Mouse (Mus musculus): ENCODE measurements at regions not wholly inside any gene's neighbourhood (a gene's known extent, or its start where the extent isn't known, plus 50 kb on each side); places are given as distances from the start of the nearest gene placed in this dataset.

DNA sequence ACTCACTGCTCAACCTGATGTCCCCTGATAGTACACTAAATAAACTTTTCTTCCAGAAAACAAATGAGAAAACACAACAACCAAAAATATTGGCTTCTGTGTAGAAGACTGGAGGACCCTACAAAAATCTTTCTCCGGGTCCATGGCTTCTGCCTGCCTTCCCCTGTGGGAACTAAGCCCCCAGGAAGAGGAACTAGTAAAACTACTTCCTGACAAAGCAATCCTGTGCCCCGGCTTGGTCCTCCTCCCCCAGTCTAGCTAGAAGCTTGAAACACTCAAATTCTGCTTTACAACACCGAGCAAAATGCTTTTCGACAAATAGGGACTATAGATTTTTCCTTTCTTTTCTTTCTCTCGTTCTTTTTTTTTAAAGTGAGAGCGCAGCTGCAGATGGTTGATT, 51.3 kb upstream of the Mki67 start:
- no peak for ATAC-seq (replicated peaks; ENCODE audit: low FRiP score, poor library complexity, severe bottlenecking)

DNA sequence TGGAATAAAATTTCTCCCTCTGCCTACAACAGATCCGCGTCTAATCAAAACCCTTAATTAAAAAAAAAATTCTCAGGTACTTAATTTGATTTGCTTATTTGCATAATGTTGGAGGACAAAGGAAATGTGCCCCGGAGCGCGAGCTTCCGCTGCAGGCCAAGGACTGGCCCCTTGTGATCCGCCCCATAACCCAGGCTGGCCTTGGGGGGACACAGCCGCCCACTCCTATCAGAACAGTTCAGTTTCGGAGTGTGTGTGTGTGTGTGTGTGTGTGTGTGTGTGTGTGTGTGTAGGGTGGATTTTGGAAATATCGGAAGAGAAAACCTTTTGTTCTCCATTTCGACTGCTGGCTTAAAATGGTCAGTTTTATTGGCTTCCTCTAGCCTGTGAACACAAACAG, 51.9 kb upstream of the Mki67 start:
- ATAC-seq (replicated peaks; ENCODE audit: low FRiP score, poor library complexity, severe bottlenecking), result no peak

DNA sequence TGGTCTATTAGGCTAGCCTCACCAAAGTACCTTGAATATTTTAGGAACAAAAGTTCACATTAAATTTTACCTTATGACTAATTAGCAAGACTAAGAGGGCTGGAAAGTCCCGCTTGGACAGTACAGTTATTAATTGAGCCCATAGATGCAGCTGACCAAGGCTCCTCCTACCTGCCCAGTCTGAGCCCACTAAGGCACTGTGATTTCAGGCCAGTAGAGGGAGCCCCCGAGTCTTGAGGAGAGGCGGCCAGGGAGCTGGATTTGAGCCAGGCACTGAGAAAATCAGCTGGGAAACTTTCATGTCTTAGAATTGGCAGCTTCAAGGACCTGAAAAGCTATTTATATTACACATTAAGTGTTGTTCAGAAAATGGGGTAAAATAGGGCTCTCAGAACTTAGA, 52.4 kb upstream of the Mki67 start:
- peak; percentile 85 for ATAC-seq (replicated peaks; ENCODE audit: low FRiP score, poor library complexity, severe bottlenecking)

DNA sequence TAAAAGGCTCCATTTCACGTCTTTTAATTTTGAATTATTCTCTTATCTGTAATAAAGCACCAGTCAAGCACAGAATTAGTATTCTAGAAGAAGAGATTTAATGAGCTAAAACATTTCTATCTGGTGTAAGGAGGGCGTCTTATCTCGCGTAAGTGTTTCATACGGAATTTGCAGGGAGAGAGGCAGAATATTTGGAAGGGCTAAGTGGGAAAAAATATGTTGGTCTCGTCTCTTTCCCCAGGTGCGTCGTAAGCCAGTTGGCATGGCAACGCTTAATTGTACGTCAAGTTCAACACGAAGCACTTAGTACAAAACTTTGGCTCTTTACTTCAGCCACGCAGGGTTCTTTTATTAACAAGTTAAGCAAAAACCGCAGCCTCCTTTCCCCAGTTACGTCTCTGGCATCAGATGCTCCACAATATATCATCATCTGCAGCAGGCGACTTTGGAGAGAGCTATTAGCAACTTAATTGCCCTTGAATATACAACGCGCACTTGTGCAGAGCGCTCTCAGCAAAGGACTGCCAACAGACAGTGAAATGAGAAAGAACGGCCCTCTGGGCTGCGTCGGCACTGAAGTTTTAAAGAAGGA, 53.0 kb upstream of the Mki67 start:
- no peak for ATAC-seq (replicated peaks; ENCODE audit: low FRiP score, poor library complexity, severe bottlenecking)

DNA sequence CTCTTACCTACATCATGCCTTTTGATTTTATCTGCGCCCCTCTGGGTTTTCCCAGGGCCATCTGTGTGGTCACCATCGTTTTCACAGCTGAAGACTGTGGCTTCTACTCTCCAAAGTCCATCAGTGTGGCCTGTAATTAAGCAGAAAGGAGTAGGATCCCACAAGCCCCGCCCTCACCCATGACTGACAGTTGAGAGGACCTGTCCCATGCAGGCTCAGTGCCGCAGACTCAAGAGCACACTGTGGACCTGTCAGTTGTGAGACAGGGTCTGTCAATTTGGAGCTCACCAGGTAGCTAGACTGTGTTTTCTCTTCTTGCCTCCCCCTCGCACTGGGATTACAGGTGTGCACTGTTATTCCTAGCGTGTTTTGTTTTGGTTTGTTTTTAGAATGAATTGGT, 53.9 kb upstream of the Mki67 start:
- ATAC-seq (replicated peaks; ENCODE audit: low FRiP score, poor library complexity, severe bottlenecking), result no peak

DNA sequence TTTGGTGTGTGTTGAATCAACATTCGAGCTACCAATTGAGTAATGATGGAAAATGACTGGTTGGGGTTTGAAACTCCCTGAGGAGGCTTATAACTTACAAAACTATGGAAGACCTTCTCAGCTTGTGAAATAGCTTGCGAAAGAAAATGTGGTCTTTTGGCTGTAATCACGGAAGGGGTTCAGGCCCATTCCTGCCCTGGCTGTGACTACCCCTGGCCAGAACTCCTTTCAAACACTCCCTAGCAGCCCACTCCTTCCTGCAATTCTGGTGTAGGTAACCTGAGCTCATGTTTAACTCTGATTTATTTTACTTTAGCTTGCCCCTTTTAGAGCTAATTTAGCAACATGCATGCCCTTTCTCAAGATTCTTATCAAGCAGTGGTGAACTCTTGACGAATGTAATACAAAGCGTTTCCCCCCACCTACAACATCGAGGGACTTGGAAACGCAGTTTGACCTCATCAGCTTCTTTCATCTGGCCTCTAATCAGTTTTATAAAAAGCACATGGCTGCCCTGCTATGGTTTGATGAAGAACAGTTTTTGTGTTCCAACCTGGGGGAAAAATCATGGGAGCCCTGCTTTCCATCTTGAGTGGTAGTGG, 59.8 kb upstream of the Mki67 start:
- no peak for ATAC-seq (replicated peaks; ENCODE audit: low FRiP score, poor library complexity, severe bottlenecking)

DNA sequence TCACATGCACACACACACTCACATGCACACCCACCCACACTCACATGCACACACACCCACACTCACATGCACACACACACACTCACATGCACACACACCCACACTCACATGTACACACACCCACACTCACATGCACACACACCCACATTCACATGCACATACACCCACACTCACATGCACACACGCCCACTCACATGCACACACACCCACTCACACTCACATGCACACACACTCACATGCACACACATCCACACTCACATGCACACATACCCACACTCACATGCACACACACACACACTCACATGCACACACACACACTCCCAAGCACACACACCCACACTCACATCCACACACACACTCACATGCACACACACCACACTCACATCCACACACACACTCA, 74.0 kb upstream of the Mki67 start:
- no peak for ATAC-seq (replicated peaks; ENCODE audit: low FRiP score, poor library complexity, severe bottlenecking)

DNA sequence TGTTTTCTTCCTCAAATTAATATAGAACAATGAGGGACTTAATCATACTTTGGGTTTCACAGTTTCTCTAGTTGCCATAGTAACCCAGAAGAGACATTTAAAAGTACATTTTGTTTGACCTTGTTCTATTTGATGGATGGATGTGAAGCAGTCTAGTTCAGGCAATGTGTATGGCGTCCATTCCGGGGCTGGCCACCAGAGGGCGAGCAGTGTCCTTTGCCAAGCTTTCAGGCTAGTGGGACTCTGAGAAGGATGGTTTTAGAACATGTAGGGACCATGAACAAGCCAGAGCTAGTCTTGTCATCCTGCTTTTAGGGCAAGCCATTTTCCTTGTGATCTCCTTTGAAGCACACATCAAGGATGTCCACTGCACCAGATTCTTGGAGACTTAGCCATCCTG, 74.8 kb upstream of the Mki67 start:
- ATAC-seq (replicated peaks; ENCODE audit: low FRiP score, poor library complexity, severe bottlenecking), result peak; percentile 70

DNA sequence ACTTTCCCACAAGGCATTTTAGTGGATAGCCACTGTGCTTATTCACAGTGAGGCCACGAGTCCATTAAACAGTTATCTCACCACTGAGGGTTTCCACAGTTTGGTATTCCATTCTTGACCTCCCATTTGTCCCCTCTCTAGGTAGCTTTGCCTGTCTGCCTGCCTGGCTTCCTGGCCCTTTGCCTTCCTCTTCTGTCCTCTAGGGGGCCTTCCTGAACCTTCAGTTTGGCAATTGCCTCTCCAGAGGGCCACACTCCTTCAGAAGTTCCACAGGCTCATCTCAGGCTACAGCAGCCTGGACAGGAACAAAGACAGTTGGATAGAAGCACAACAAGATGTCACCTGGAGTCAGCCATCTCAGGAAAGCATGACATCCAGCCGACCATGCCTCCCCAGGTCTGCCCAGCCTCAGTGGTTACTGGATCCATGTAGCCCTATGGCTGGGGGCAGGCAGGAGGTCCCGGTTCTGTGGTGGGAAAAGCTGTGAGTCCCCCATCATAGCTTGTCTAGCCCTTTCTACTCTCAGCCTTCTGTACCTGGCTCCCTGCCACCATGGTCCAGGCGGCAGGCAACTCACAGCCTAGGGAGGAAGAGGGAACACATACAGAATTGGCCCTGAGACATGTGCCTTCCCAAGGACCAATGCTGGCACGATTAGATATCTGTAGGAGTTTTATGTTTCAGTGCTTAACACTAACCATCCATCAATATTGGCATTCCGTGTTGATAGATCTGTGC, 76.0 kb upstream of the Mki67 start:
- ATAC-seq (replicated peaks; ENCODE audit: low FRiP score, poor library complexity, severe bottlenecking), result peak; percentile 24; the same call in 1 of the 2 replicates

DNA sequence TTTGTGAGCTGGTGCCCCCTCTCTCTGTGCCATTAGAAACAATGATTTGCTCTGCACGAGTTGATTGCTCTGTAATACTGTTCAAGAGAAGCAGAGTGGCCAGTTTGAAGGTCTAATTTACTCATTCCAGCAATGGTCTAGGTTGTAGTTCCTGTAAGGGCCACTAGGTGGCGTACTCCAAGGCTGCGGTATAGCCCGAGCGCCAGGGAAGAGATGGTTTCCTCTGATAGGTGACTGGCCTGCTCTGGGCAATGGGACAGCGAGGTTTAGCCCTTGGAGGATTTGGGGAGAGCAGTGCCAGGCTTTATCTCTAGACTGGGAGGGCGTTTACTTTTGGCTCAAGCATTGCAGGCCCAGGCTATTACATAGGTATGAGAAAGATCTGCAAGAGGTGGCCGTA, 76.8 kb upstream of the Mki67 start:
- ATAC-seq (replicated peaks; ENCODE audit: low FRiP score, poor library complexity, severe bottlenecking), result peak; percentile 80

DNA sequence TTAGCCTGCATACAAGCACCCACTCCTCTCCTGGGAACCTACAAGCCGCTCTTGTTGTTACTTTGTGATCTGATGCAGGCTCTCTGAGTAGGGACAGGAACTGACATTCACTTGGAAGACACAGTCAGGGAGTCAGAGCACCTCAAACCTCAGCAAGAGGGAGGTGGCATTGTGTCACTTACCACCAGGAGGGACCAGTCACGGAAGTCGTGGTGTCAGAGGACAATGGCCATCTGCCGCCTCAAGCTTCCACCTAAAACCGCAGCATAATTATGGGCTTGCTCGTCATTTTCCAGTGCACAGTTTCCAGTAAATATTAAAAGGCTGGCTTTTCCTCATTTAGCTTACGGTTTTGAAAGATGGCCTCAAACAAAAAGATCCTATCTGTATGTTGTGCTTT, 78.1 kb upstream of the Mki67 start:
- no peak for ATAC-seq (replicated peaks; ENCODE audit: low FRiP score, poor library complexity, severe bottlenecking)

DNA sequence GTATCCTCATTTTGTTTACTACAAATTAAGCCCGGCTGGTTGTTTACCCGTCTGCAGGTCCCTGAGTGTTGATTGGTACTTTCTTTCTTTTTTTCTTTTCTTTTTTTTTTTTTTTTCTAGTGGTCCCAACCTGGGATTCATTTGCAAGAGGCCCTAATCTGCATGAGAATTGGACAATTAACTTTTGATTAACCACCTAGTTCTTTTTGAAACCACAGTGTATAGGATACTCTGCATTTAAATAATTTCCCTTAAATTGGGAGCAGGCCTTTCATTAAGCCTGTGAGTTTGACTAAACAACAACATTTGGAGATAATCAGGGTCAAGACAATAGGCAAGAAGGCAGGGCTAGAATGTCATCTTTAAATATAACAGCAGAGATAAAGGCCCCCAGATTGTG, 78.5 kb upstream of the Mki67 start:
- no peak for ATAC-seq (replicated peaks; ENCODE audit: low FRiP score, poor library complexity, severe bottlenecking)

DNA sequence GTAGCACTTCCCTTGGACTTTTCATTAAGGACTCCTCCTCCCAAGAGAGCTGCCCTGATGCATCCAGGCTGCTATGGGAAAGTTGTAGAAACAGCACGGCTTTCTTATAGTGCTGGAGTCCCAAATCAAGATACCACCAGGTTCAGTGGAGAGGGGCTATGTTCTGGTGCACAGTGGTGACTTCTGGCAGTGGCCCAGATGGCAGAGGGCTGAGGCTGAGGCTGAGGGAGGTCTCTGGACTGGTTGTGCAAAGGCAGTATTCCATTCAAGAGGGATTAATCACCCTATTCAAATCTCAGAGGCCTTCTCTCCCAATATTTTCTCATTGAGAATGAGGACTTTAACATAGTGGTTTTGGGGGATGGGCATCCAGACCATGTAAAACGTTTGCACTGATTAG, 82.3 kb upstream of the Mki67 start:
- no peak for ATAC-seq (replicated peaks; ENCODE audit: low FRiP score, poor library complexity, severe bottlenecking)

DNA sequence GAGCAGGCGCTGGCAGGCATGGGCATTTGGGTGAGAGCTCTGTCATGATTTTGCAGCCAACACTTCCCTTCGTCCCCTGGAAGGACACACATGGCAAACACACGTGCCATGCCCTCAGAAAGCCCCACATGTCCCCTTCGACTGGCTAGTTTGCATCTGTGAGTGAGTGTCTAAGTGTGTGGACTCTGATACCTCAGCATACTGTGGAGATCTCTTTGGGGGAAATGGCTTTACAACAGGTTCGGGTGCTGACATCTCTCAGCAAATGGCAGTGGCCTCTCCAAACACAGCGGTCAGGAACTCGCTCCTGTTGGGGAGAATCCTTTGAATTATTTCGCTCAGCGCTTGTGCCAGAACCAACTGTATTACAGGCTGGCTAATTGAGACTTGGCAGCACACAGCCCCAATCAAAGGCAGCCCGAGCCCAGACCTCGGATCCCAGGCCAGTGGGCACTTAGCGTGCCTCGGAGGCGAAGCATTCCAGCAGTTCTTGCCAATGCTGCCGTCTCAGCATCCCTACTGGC, 86.5 kb upstream of the Mki67 start:
- ATAC-seq (replicated peaks; ENCODE audit: low FRiP score, poor library complexity, severe bottlenecking), result no peak

DNA sequence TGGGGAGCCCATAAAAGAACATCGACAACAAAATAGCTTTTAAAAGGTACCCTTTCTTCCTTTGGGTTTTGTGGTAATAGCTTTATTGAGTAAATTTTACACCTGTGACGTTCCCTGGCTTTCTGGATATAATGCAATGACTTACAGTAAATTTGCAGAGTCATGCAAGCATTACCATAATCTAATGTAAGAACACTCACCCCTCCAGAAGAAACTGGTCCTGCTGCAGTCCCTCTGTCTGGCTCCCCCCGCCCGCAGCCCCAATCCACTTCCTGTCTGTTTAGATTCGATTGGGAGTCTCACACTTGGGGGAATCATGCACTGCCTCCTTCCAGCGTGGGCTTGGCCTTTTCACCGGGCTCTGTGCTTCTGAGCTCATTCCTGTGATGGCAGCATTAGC, 88.6 kb upstream of the Mki67 start:
- peak; percentile 56 for ATAC-seq (replicated peaks; ENCODE audit: low FRiP score, poor library complexity, severe bottlenecking)

DNA sequence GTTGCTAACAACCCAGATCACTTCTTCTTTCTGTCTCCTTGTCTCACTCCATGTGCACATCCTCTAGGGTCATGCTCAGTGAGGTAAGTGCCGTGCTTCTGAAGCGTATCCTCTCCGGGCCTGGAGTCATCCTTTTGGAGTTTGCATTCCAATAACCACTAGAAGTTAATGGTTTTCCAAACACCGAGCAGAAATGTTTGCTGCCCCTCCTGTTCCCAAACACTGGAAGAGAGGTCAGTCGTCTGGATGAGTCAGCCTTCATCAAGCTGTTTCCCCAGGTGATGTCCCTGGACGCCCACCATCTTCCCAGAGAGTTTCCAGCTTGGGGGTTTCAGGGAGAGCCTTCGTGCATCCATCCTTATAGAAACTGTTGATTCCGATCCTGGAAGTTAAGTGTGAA, 90.0 kb upstream of the Mki67 start:
- ATAC-seq (replicated peaks; ENCODE audit: low FRiP score, poor library complexity, severe bottlenecking), result no peak

DNA sequence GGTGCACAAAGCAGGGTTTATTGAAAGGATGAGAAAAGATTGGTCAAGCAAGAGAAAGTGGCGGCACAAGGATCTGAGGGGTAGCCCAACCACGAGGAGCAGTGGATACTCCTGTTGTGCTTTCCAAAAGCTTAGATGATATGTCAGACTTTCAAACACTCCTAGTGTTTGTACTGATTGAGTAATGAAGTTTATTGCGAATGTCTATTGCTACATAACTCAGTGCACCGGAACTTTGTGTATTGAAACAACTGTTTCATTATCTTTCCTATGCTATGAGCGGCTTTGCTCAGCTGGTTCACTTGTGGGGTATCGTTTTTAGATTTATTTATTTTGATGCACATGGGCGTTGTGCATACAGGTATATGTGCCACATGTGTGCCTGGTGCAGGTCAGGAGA, 90.5 kb upstream of the Mki67 start:
- no peak for ATAC-seq (replicated peaks; ENCODE audit: low FRiP score, poor library complexity, severe bottlenecking)

DNA sequence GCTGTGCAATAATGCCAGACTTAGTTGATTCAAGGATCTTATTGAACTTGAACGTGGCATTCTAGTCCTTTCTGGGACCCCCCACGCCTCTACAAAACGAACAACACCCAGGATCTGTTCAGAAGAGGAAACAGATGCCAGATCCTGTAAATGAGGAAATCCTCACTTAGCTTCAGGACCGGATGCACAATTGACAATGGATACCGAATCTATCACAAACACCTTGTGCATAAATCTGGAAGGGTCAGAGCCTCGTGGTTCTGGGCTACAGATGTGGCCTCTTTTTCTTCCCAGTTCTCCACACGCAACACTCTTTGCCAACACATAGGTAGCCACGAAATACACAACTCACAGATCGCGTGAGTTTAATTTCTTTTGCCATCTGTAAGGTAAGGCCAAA, 93.0 kb upstream of the Mki67 start:
- ATAC-seq (replicated peaks; ENCODE audit: low FRiP score, poor library complexity, severe bottlenecking), result no peak

DNA sequence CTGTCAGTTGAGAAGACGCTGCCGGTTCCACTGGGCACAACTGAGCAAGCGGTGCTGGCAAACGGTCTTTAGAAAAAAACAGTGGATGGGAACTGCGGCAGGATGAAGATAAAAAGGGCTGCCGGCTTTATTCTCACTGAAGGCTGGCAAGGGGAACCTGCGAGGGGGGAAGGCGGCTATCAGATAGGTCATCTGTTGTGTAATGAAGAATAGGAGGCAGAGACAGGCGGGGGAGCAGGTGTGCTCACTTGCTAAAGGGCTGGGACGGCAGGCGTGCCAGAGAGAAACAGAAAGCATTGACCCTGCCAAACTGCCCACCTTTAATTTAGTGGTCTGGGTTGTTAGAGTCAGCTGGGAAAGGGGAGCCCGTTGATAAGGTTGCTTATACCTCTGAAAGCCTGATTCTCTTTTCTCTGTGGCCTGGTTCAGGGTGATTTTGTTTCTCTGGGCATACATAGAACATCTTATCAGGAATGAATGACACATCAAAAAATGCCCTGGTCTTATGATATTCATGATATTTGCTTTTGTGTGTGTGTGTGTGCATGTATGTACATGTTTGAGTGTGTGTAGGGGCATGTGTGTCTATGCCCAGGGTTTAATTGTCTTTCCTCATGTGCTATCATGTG, 93.7 kb upstream of the Mki67 start:
- ATAC-seq (replicated peaks; ENCODE audit: low FRiP score, poor library complexity, severe bottlenecking), result peak; percentile 33

DNA sequence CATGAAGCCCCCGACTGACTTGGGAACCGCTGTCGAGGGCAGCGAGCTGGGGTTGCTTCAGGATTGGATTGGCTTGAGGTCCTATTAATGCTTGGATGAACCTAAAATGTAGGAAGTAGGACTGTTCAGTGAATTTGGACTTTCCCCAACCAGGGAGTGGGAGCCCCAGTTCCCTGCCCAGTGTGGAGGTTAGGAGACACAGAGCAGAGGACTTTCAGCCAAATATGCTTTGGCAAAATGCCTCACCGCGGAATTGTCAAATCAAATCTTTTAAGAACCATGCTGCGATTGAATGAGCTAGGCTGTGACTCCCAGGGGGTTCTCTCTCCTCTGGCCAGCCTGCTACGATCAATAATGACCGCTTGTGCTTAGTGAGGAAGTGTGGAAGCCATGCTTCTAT, 94.8 kb upstream of the Mki67 start:
- no peak for ATAC-seq (replicated peaks; ENCODE audit: low FRiP score, poor library complexity, severe bottlenecking)

DNA sequence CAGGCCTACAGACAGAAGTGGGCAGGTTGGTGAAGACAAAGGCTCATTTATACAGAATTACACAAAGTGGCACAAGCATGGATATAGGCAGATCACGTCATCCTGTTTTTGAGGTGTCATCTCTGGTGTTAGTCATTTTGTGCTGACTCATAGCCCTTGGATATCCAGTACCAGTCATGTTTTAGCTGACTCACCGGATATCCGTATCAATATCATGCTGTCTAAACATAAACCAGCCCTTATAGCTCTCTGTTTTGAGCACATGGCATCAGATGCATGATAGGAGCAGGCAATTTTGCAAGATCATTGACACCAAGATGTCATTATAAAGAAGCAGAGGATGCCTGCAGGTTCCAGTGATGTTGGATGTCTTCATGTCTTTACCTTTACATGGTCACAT, 97.5 kb upstream of the Mki67 start:
- peak; percentile 49 for ATAC-seq (replicated peaks; ENCODE audit: low FRiP score, poor library complexity, severe bottlenecking)

All from erythroblast, adult 5-6 weeks (primary cell).